Mouse (Mus musculus) brown adipose tissue, adult 24 weeks (tissue): ENCODE data around the gene Mfn2. TPM values are rescaled to one million over a fixed set of nuclear protein-coding genes. Genes with fewer than 3 reads are reported as not detected.
A peak's percentile ranks its signal among the peaks of the same experiment; 100 is the strongest.

Source experiments
- H3K27ac ChIP-seq: fragments of 200-500 bp; replicated peaks from 2 replicates; pipeline ENCODE4 v1.5.1; 2012; ENCODE audit warnings: low read depth, mild to moderate bottlenecking, low read length
- H3K4me1 ChIP-seq: fragments of 200-500 bp; 2 replicates; pipeline ENCODE4 v1.6.1; 2012; ENCODE audit warnings: low read length, mixed read lengths; ENCODE audit not compliant: control insufficient read depth, insufficient read depth, insufficient read length
- H3K4me3 ChIP-seq: fragments of 200-500 bp; 2 replicates; pipeline ENCODE4 v1.5.1; 2012; ENCODE audit warnings: low read depth, mild to moderate bottlenecking, low read length, moderate library complexity; ENCODE audit not compliant: insufficient read depth
- polyA plus RNA-seq: library from polyadenylated mRNA; stranded (reverse); fragments of >200 nt; gene quantifications from 2 replicates; pipeline ENCODE4 v1.2.4, GENCODE M21; 2012; ENCODE audit not compliant: missing spikeins, insufficient read depth, insufficient read length

Gene Mfn2
- 156 and 170 TPM in 2 replicates for polyA plus RNA-seq

- Histone ChIP-seq H3K4me1 (peaks cover 5% of the 10 kb centered on the region), H3K27ac (peak within 1 kb of the TSS; percentile 97), H3K4me3 (peak within 1 kb of the TSS; percentile 69)
Measured at GRCm38 (mm10) chr4:147904313-147905089, at the start of gene Mfn2. Mfn2 (minus strand) TSS chr4:147904704.

- Histone ChIP-seq H3K27ac (no peak overlapping the region), H3K4me3 (no peak overlapping the region), H3K4me1 (no peaks in the 10 kb centered on the region)
Measured at GRCm38 (mm10) chr4:147953590-147953989, 49.1 kb upstream of the Mfn2 start.

GRCm38 (mm10) chr4:147947511-147947910 is 43.0 kb upstream of the Mfn2 start:
- no peak overlapping the region for H3K27ac ChIP-seq
- H3K4me3 ChIP-seq: no peak overlapping the region
- H3K4me1 ChIP-seq: peaks cover 3% of the 10 kb centered on the region; the same call in 1 of the 2 replicates

- H3K27ac ChIP-seq: no peak overlapping the region
- H3K4me3 ChIP-seq: no peak overlapping the region
- peaks cover 16% of the 10 kb centered on the region for H3K4me1 ChIP-seq
Measured at GRCm38 (mm10) chr4:147943005-147943404, 38.5 kb upstream of the Mfn2 start.

GRCm38 (mm10) chr4:147941045-147942020 is 36.8 kb upstream of the Mfn2 start:
- peaks cover 20% of the 10 kb centered on the region for H3K4me1 ChIP-seq
- H3K4me3 ChIP-seq: peak overlapping the region; percentile 79
- 0 out of 2 replicates have a peak overlapping the region, but pooled peaks have one; percentile 8 for H3K27ac ChIP-seq

- Histone ChIP-seq H3K27ac (peak within 1 kb of the TSS; percentile 53), H3K4me3 (peak within 1 kb of the TSS; percentile 79), H3K4me1 (peaks cover 22% of the 10 kb centered on the region)
Measured at GRCm38 (mm10) chr4:147940576-147941044, 36.1 kb upstream of the Mfn2 start, which contains the start of gene 2510039O18Rik. 2510039O18Rik (plus strand) TSS chr4:147940895.

GRCm38 (mm10) chr4:147940111-147940510 is 35.6 kb upstream of the Mfn2 start:
- H3K27ac ChIP-seq: peak overlapping the region; percentile 53
- peaks cover 23% of the 10 kb centered on the region for H3K4me1 ChIP-seq
- H3K4me3 ChIP-seq: no peak overlapping the region

GRCm38 (mm10) chr4:147938148-147939096 is 33.9 kb upstream of the Mfn2 start:
- peaks cover 37% of the 10 kb centered on the region for H3K4me1 ChIP-seq
- peak overlapping the region; percentile 97 for H3K27ac ChIP-seq
- H3K4me3 ChIP-seq: no peak overlapping the region

GRCm38 (mm10) chr4:147937486-147937885 is 33.0 kb upstream of the Mfn2 start:
- peak overlapping the region; percentile 97 for H3K27ac ChIP-seq
- no peak overlapping the region for H3K4me3 ChIP-seq
- H3K4me1 ChIP-seq: peaks cover 40% of the 10 kb centered on the region

- H3K27ac ChIP-seq: peak overlapping the region; percentile 97
- peaks cover 40% of the 10 kb centered on the region for H3K4me1 ChIP-seq
- peak overlapping the region; percentile 95 for H3K4me3 ChIP-seq
Measured at GRCm38 (mm10) chr4:147937021-147937420, 32.5 kb upstream of the Mfn2 start.

GRCm38 (mm10) chr4:147936331-147936954 is 31.9 kb upstream of the Mfn2 start, which contains the start of gene Plod1:
Plod1 (minus strand) TSS chr4:147936767.
- peak within 1 kb of the TSS; percentile 97 for H3K27ac ChIP-seq
- peaks cover 34% of the 10 kb centered on the region for H3K4me1 ChIP-seq
- H3K4me3 ChIP-seq: peak within 1 kb of the TSS; percentile 95

- peaks cover 34% of the 10 kb centered on the region for H3K4me1 ChIP-seq
- H3K27ac ChIP-seq: peak overlapping the region; percentile 97
- H3K4me3 ChIP-seq: peak overlapping the region; percentile 95
Measured at GRCm38 (mm10) chr4:147935904-147936303, 31.4 kb upstream of the Mfn2 start.

GRCm38 (mm10) chr4:147934611-147935010 is 30.1 kb upstream of the Mfn2 start:
- Histone ChIP-seq H3K4me1 (peaks cover 30% of the 10 kb centered on the region), H3K4me3 (peak overlapping the region; percentile 95), H3K27ac (peak overlapping the region; percentile 64)

- peak overlapping the region; percentile 64 for H3K27ac ChIP-seq
- peaks cover 30% of the 10 kb centered on the region for H3K4me1 ChIP-seq
Measured at GRCm38 (mm10) chr4:147934134-147934533, 29.6 kb upstream of the Mfn2 start.

More at GRCm38 (mm10) chr4:147934134-147934533, 29.6 kb upstream of the Mfn2 start:
- peak overlapping the region; percentile 36 for H3K4me3 ChIP-seq
